In genomic region chrX:73458877-73459392, GRCm38 (mm10) we compare ENCODE assay signal across 8 mouse cellular contexts. TPM values are rescaled to one million over a fixed set of nuclear protein-coding genes. Genes with fewer than 3 reads are reported as not detected.
DNase-seq lines count a peak whose midpoint lies in the region; ATAC-seq lines count a peak whose summit lies in the region.

Gene Haus7, minus strand, starts transcription at chrX:73459044.

- ATAC-seq in hindbrain, embryonic 11.5 days (ENCODE audit: low FRiP score), result peak; percentile 100

- peak within 1 kb of the TSS; percentile 56 for H3K9ac ChIP-seq in hindbrain, embryonic 11.5 days (ENCODE audit: low read depth, low read length)

- DNase-seq in Muller cell, postnatal 12 days (ENCODE audit: inconsistent ontology term), result peak; percentile 97
- peak; percentile 96 for DNase-seq in cerebellum, adult 9-11 months
- DNase-seq in frontal cortex, adult 2 months (ENCODE audit: extremely low spot score in 1 of 2, low spot score in 1 of 2), result peak; percentile 90 to 92
- DNase-seq in hindbrain, embryonic 11.5 days (ENCODE audit: low spot score), result peak; percentile 84
- peak; percentile 83 to 89 for DNase-seq in layer of hippocampus, postnatal 10 days (ENCODE audit: low spot score in 2 of 2)
- DNase-seq in lung, postnatal 10 days, result peak; percentile 97
- peak; percentile 88 for DNase-seq in ovary, postnatal 36 days (ENCODE audit: low spot score)
- peak; percentile 89 for DNase-seq in thymus, postnatal 25 days

- peak within 1 kb of the TSS; percentile 39 for H3K4me2 ChIP-seq in hindbrain, embryonic 11.5 days (replicated peaks; ENCODE audit: low read depth, low read length)

- WGBS in hindbrain, embryonic 11.5 days, result 13% methylated on average over 26 of the region's 26 CpGs

- peak within 1 kb of the TSS; percentile 48 for H3K4me3 ChIP-seq in hindbrain, embryonic 11.5 days (ENCODE audit: low read depth, low read length)

- no peaks in the 10 kb centered on the region for H3K27me3 ChIP-seq in hindbrain, embryonic 11.5 days (ENCODE audit: control insufficient read depth, insufficient read depth, low read length)

- no peaks in the 10 kb centered on the region for H3K36me3 ChIP-seq in hindbrain, embryonic 11.5 days (ENCODE audit: control insufficient read depth, insufficient read depth, low read length)

- H3K4me1 ChIP-seq in hindbrain, embryonic 11.5 days (replicated peaks; ENCODE audit: control insufficient read depth, insufficient read depth, low read length), result no peaks in the 10 kb centered on the region

- no peaks in the 10 kb centered on the region for H3K9me3 ChIP-seq in hindbrain, embryonic 11.5 days (ENCODE audit: control insufficient read depth, low read length)

- H3K27ac ChIP-seq in hindbrain, embryonic 11.5 days (ENCODE audit: low read depth, low read length), result no peak within 1 kb of the TSS

RNA-seq across cellular contexts. Expression of gene Haus7, which starts in this region (rescaled TPM):
- 11.7 and 12.7 TPM in 2 replicates for polyA plus RNA-seq in frontal cortex, adult 2 months (2012; rRNA removed)
- polyA plus RNA-seq in hindbrain, embryonic 11.5 days (2014; fragmentation: Nextera tagmentation; extraction: Ambion mirVana), result 76.9 and 77.6 TPM in 2 replicates
- 10 to 100 TPM; 18.4 to 19.7 TPM for total RNA-seq in layer of hippocampus, postnatal 10 days (2021)
